Mouse (Mus musculus) embryo, embryonic 11 days (tissue): ENCODE measurements around the gene Zfp366.

Source experiments
- DNase-seq: peaks from one replicate; pipeline ENCODE4 v3.0.0-alpha.2; 2015

The Zfp366 gene

GRCm38 (mm10) chr13:99228821-99229570 is 44.4 kb downstream of the Zfp366 start:
- DNase-seq, result no peak

GRCm38 (mm10) chr13:99229641-99230494 is 45.2 kb downstream of the Zfp366 start:
- no peak for DNase-seq

- DNase-seq, result no peak
Measured at GRCm38 (mm10) chr13:99230495-99230868, 45.9 kb downstream of the Zfp366 start.

GRCm38 (mm10) chr13:99233333-99233732 is 48.7 kb downstream of the Zfp366 start:
- DNase-seq, result no peak

- DNase-seq, result no peak
Measured at GRCm38 (mm10) chr13:99233956-99234355, 49.3 kb downstream of the Zfp366 start.

GRCm38 (mm10) chr13:99235428-99236210 is 51.0 kb downstream of the Zfp366 start:
- DNase-seq, result no peak

- no peak for DNase-seq
Measured at GRCm38 (mm10) chr13:99236222-99236621, 51.6 kb downstream of the Zfp366 start.

GRCm38 (mm10) chr13:99237122-99237521 is 52.5 kb downstream of the Zfp366 start:
- no peak for DNase-seq

GRCm38 (mm10) chr13:99237841-99238216 is 53.2 kb downstream of the Zfp366 start:
- DNase-seq, result no peak

- DNase-seq, result peak; percentile 61
Measured at GRCm38 (mm10) chr13:99238217-99239160, 53.9 kb downstream of the Zfp366 start.

GRCm38 (mm10) chr13:99239161-99239530 is 54.5 kb downstream of the Zfp366 start:
- peak; percentile 40 for DNase-seq

- peak; percentile 51 for DNase-seq
Measured at GRCm38 (mm10) chr13:99239741-99240140, 55.1 kb downstream of the Zfp366 start.

- no peak for DNase-seq
Measured at GRCm38 (mm10) chr13:99241984-99242383, 57.4 kb downstream of the Zfp366 start.

- no peak for DNase-seq
Measured at GRCm38 (mm10) chr13:99242895-99243294, 58.3 kb downstream of the Zfp366 start.

GRCm38 (mm10) chr13:99243831-99244230 is 59.2 kb downstream of the Zfp366 start:
- no peak for DNase-seq

- DNase-seq, result no peak
Measured at GRCm38 (mm10) chr13:99244471-99244870, 59.8 kb downstream of the Zfp366 start.

- no peak for DNase-seq
Measured at GRCm38 (mm10) chr13:99244896-99245295, 60.3 kb downstream of the Zfp366 start.

- no peak for DNase-seq
Measured at GRCm38 (mm10) chr13:99245916-99246460, 61.4 kb downstream of the Zfp366 start.

- DNase-seq, result no peak
Measured at GRCm38 (mm10) chr13:99250806-99251205, 66.2 kb downstream of the Zfp366 start.

- no peak for DNase-seq
Measured at GRCm38 (mm10) chr13:99254215-99254614, 69.6 kb downstream of the Zfp366 start.

- DNase-seq, result no peak
Measured at GRCm38 (mm10) chr13:99254781-99255180, 70.2 kb downstream of the Zfp366 start.

- no peak for DNase-seq
Measured at GRCm38 (mm10) chr13:99256916-99257315, 72.3 kb downstream of the Zfp366 start.
